Mouse (Mus musculus) liver, embryonic 14.5 days (tissue): ENCODE measurements around the gene Pm20d2. TPM values are rescaled to one million over a fixed set of nuclear protein-coding genes. Genes with fewer than 3 reads are reported as not detected.

Experiments used
- ATAC-seq: fragments of 200-750 bp; cut with Nextera tagmentation; 2 replicates; pipeline ENCODE4 v1.8.0; 2017; ENCODE audit warnings: moderate number of reproducible peaks, mild to moderate bottlenecking, moderate library complexity; ENCODE audit not compliant: insufficient read depth
- DNase-seq, 3 experiments: peaks; one replicate each; pipeline ENCODE4 v3.0.0-alpha.2; 2012 to 2013; ENCODE audit warnings: low read depth in 3 of 3, low spot score in 3 of 3
- H3K27ac ChIP-seq: fragments of 300-500 bp; sonication (generic); 2 replicates; pipeline ENCODE4 v1.5.1; 2014; ENCODE audit warnings: moderate library complexity, mild to moderate bottlenecking, control low read depth, inconsistent platforms
- H3K27me3 ChIP-seq: fragments of 300-500 bp; sonication (generic); 2 replicates; pipeline ENCODE4 v1.6.1; 2014; ENCODE audit warnings: mild to moderate bottlenecking, low read length, moderate library complexity; ENCODE audit not compliant: control insufficient read depth, insufficient read depth
- H3K36me3 ChIP-seq: fragments of 300-500 bp; sonication (generic); replicated peaks from 2 replicates; pipeline ENCODE4 v1.6.1; 2014; ENCODE audit warnings: low read depth; ENCODE audit not compliant: control insufficient read depth, insufficient read depth
- H3K4me1 ChIP-seq, 2 experiments: fragments of 200-500 bp in 1 of 2; fragments of 300-500 bp in 1 of 2; sonication (generic) in 1 of 2; replicated peaks; 2 replicates each; pipeline ENCODE4 v1.6.1; 2012 to 2014; ENCODE audit warnings: antibody characterized with exemption in 1 of 2, inconsistent platforms in 1 of 2, low read length in 1 of 2; ENCODE audit not compliant: control insufficient read depth in 2 of 2, insufficient read depth in 2 of 2
- H3K4me2 ChIP-seq: fragments of 300-500 bp; sonication (generic); 2 replicates; pipeline ENCODE4 v1.6.1; 2014; ENCODE audit warnings: low read depth, mild to moderate bottlenecking, control low read depth, moderate library complexity
- H3K4me3 ChIP-seq, 2 experiments: fragments of 200-500 bp in 1 of 2; fragments of 300-500 bp in 1 of 2; sonication (generic) in 1 of 2; 2 replicates each; pipeline ENCODE4 v1.5.1; 2012 to 2014; ENCODE audit warnings: low read depth in 2 of 2, low read length in 2 of 2, mild to moderate bottlenecking in 2 of 2, control low read depth in 1 of 2, inconsistent platforms in 1 of 2, moderate library complexity in 1 of 2; ENCODE audit not compliant: insufficient read depth in 1 of 2
- H3K9ac ChIP-seq: fragments of 300-500 bp; sonication (generic); replicated peaks from 2 replicates; pipeline ENCODE4 v1.6.1; 2014; ENCODE audit warnings: mild to moderate bottlenecking, control low read depth, moderate library complexity
- H3K9me3 ChIP-seq: fragments of 300-500 bp; sonication (generic); 2 replicates; pipeline ENCODE4 v1.6.1; 2016; ENCODE audit warnings: low read length, mixed read lengths; ENCODE audit not compliant: control insufficient read depth
- CTCF ChIP-seq: IDR thresholded peaks from 2 replicates; pipeline ENCODE4 v1.5.1; 2016; ENCODE audit warnings: antibody characterized with exemption, low read depth, control low read depth
- EP300 ChIP-seq: IDR thresholded peaks from 2 replicates; pipeline ENCODE4 v1.6.1; 2016; ENCODE audit warnings: antibody characterized with exemption, low read depth
- WGBS: fragments of 180-500 bp; shearing (Covaris S2); extraction: QIAGEN DNeasy Blood & Tissue Kit; methylation state at CpG from one replicate; pipeline ENCODE4 v1.1.7; 2014; ENCODE audit not compliant: insufficient replicate concordance; 5-methylcytosine and 5-hydroxymethylcytosine counted together
- polyA plus RNA-seq, 2 experiments: library from polyadenylated mRNA; depleted of rRNA in 1 of 2; stranded (reverse) in 1 of 2; unstranded in 1 of 2; fragments of >200 nt; fragmentation: Nextera tagmentation in 1 of 2; extraction: Ambion mirVana in 1 of 2; gene quantifications; 2 replicates each; pipeline versions ENCODE4 v1.2.1 to v1.2.3; 2012 to 2014

Pm20d2 gene
- polyA plus RNA-seq, 2 experiments = 0.09 to 0.15 TPM

DNA sequence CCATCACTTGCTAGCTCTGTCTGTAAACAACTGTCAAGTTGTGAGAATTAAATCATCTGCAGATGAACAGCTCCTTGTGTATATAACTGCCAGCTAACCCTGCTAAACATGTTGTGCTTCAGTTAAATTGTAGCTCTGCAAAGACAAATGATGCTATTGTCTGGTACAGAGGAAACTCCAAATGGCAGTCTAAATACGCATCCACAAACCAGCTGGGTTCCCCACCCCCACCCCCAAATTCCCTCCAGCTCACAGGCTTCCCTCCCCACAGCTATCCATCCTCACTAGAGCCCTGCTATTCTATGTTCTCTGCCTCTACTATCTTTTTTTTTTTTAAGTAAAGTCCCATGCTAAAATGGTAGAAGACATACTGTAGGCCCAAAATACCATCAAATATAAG lies 32.3 kb upstream of the Pm20d2 start:
- 52% methylated on average over 1 of the region's 1 CpGs for WGBS
- Histone ChIP-seq H3K4me2 (no peak overlapping the region), H3K9me3 (no peaks in the 10 kb centered on the region), H3K9ac (no peak overlapping the region), H3K36me3 (no peaks in the 10 kb centered on the region), H3K4me3 (no peak overlapping the region), H3K27me3 (no peaks in the 10 kb centered on the region), H3K27ac (no peak overlapping the region), H3K4me1 (0 out of 4 replicates have a peak, but pooled peaks cover 0 to 2% of the 10 kb centered on the region in 2 experiments)
- ATAC-seq = no peak
- TF ChIP-seq CTCF = no peak
- TF ChIP-seq EP300 = no peak
- no peak for DNase-seq

DNA sequence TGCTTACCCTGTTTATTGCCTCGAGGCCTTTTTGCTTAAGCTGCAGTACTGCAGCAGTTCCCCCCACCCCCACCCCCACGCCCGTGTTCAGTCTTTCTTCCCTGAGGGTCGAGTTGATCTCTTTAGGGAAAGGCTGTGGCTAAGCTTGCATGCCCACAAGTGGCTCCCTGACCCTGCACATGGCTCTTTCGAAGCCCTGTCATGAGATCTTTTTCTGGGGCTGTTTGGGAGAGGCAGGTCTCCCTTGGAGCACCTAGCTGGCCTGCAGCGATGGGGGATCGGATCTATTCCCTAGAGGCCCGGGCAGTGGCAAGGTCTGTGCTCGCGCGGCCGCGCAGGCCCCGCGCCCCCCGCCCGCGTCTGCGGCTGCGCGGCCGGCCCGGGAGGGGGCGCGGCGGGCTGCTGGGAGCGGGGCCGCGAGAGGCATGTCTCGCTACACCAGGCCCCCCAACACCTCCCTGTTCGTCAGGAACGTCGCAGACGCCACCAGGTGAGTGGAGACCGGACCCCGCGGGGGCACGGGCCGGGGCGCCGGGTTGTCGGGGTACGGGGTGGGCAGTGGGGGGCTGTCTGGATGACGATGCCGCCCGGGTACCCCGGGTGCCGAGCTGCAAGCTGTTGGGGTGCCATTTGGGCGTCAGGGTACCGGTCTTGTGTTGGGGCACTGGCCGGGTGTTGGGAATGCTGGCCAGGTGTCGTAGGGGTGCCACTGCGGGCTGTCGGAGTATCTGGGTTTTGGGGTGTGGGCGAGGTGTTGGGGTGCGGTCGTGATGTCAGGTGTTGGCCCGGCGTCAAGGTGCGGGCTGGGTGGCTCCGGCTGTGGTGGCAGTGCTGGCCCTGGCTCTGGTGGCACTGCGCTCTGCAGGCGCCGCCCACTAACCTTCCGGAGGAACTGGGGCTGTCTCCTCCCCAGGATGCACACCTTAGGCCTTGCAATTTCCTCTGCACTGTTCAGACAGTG lies 19.6 kb upstream of the Pm20d2 start, which contains the start of gene Srsf12:
Gene Srsf12, plus strand, starts transcription at position 111 of the 961 bp plus-strand sequence.
- H3K4me2 ChIP-seq = peak within 1 kb of the TSS; percentile 72
- H3K27ac ChIP-seq = no peak within 1 kb of the TSS
- 4% methylated on average over 64 of the region's 65 CpGs for WGBS
- H3K36me3 ChIP-seq = no peaks in the 10 kb centered on the region
- no peak for DNase-seq
- no peaks in the 10 kb centered on the region; a peak in 1 of 4 replicates for H3K4me1 ChIP-seq
- no peak for ATAC-seq
- no peak for TF ChIP-seq CTCF
- TF ChIP-seq EP300 = no peak
- H3K4me3 ChIP-seq = peak within 1 kb of the TSS; percentile 3 to 52
- no peak within 1 kb of the TSS; the same call in 1 of the 2 replicates for H3K9ac ChIP-seq
- peaks cover 13% of the 10 kb centered on the region for H3K27me3 ChIP-seq
- H3K9me3 ChIP-seq = no peaks in the 10 kb centered on the region

- Histone ChIP-seq H3K9ac (no peak overlapping the region), H3K9me3 (no peaks in the 10 kb centered on the region), H3K4me1 (no peaks in the 10 kb centered on the region; a peak in 1 of 4 replicates), H3K27ac (no peak overlapping the region), H3K27me3 (peaks cover 13% of the 10 kb centered on the region), H3K4me3 (no peak overlapping the region), H3K36me3 (no peaks in the 10 kb centered on the region), H3K4me2 (no peak overlapping the region)
- ATAC-seq (no peak), DNase-seq (no peak)
- TF ChIP-seq EP300 (no peak), CTCF (no peak)
- WGBS = 47% methylated on average over 2 of the region's 2 CpGs
Measured at GRCm38 (mm10) chr4:33207551-33207950, 18.0 kb upstream of the Pm20d2 start.

DNA sequence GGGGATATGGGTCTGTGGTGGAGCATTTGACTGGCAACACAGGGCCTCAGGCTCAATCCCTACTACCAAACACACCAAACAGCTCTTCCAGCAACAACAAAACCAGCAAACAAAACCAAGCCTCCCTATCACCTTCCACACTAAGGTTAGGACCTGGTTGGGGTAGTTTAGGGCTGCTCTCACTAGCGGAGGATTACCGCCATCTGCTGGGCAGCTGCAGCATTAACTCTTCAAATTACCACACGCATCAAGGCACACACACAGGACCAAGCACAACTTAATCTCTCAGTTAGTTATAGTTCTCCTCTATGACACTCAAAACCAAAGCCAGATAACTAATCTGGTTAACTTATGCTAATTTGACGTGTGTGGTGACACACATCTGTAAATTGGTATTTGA lies 15.1 kb upstream of the Pm20d2 start:
- Histone ChIP-seq H3K27me3 (peaks cover 11% of the 10 kb centered on the region), H3K4me2 (no peak overlapping the region), H3K4me3 (no peak overlapping the region), H3K9ac (no peak overlapping the region), H3K9me3 (no peaks in the 10 kb centered on the region), H3K27ac (no peak overlapping the region), H3K36me3 (no peaks in the 10 kb centered on the region), H3K4me1 (no peaks in the 10 kb centered on the region; a peak in 1 of 4 replicates)
- no peak for ATAC-seq
- DNase-seq = peak in 2 of 3 experiments; percentile 9 to 17
- WGBS = 7% methylated on average over 4 of the region's 4 CpGs
- TF ChIP-seq CTCF (peak; percentile 82), EP300 (no peak)

DNA sequence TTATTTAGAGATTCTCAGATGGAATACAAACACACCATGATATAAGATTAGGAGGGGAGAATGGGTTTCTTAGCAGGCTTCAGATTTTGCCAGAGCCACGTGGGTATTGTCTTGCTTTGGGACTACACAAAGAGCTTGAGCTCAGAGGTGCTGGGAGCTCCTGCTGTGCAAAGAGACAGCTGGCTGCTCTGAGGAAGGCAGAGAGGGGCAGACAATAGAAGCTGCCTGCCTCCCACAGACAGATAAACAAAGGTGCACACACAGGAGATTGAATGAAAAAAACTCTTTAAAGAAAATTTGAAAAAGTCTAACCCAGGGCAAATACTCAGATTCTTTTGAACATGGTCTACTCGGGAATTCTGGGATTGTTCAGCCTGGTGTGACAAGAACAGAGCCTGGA lies 8.6 kb upstream of the Pm20d2 start:
- no peak for DNase-seq
- WGBS = 9% methylated on average over 2 of the region's 2 CpGs
- no peaks in the 10 kb centered on the region for H3K36me3 ChIP-seq

More for the DNA sequence above, 8.6 kb upstream of the Pm20d2 start:
- no peak overlapping the region for H3K27ac ChIP-seq
- ATAC-seq = no peak
- no peaks in the 10 kb centered on the region for H3K27me3 ChIP-seq
- H3K4me3 ChIP-seq = no peak overlapping the region
- no peak overlapping the region for H3K4me2 ChIP-seq
- H3K9me3 ChIP-seq = no peaks in the 10 kb centered on the region
- no peaks in the 10 kb centered on the region for H3K4me1 ChIP-seq
- no peak for TF ChIP-seq CTCF
- no peak for TF ChIP-seq EP300
- no peak overlapping the region for H3K9ac ChIP-seq
